Mouse (Mus musculus) Muller cell, postnatal 12 days (primary cell): Measurements from ENCODE around the gene Zfp287.
A peak's percentile ranks its signal among the peaks of the same experiment; 100 is the strongest.

Experiments used
- DNase-seq: peaks from one replicate; pipeline ENCODE4 v3.0.0-alpha.2; 2015; ENCODE audit errors: inconsistent ontology term

Gene Zfp287

DNA sequence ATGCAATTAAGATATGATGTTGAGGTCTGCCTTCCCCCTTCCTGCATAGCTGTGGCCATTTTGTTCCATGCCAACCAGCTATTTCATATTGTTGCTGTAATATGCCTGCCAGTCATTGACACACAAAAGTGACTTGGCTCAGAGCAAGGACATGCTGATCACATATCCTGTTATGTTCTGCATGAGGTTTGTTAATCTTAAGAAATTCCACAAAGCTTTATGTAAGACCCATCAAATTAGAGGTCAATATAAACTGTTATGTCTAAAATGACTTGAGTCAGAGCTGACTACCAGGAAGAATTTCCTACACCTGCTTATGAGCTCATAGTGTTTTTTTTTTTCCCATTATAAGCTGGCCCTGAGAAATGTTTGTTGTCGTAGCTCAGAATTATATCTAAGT is 30.5 kb downstream of the Zfp287 start:
- DNase-seq = no peak

DNA sequence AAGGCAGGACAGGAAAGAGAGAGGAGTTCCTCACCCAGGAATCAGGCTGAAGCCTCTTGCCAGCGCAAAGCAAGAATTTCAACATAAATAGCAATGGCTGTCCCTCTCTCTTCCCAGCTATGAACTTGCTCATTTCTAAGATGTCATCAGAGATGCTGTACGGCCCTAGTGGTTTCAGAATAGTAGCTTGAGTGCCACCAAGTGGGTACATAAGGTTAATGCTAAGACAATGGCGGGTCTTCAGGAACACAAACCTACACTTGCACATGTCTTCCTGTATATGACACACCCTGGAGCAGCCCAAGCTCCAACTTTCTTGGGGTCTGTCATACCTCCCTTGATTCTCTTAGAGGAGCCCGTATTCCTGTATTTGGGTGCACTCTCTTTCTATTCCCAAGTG is 32.0 kb downstream of the Zfp287 start:
- DNase-seq = no peak

DNA sequence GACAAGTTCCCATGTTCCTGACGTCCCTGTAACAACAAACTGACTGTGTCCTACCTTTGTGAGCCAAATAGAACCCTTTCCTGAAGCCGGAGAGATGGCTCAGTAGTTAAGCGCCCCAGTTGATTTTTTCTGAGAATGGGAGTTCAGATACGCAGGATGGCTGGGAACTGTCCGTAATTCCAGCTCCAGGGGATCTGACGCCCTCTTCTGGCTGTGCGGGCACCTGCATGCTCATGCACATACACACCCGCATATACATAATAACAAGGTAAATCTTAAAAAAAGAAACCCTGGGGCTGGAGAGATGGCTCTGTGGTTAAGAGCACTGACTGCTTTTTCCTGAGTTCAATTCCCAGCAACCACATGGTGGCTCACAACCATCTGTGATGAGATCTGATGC is 36.6 kb downstream of the Zfp287 start:
- DNase-seq = no peak

GRCm38 (mm10) chr11:62693299-62694184 is 38.2 kb downstream of the Zfp287 start:
- peak; percentile 61 for DNase-seq

DNA sequence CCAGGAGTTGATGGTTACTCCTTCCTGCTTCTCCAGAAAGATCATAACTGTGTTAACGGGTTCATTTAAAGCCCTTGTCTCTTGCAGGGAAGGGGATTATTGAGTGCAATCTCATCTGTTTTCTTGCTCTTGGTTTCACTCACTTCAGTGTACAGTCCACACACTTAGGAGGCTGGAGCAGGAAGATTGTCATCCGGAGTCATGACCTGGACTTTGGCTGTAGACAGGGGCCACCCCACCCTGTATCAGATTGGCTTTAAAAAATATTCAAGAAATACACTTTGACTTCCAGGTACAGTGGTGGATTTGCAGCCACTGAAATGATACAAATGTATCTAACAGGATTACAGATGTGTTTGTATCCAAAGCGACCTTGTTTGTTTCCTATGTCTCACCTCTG is 40.1 kb downstream of the Zfp287 start:
- no peak for DNase-seq

- no peak for DNase-seq
Observed at GRCm38 (mm10) chr11:62679954-62680353, 51.8 kb downstream of the Zfp287 start.

DNA sequence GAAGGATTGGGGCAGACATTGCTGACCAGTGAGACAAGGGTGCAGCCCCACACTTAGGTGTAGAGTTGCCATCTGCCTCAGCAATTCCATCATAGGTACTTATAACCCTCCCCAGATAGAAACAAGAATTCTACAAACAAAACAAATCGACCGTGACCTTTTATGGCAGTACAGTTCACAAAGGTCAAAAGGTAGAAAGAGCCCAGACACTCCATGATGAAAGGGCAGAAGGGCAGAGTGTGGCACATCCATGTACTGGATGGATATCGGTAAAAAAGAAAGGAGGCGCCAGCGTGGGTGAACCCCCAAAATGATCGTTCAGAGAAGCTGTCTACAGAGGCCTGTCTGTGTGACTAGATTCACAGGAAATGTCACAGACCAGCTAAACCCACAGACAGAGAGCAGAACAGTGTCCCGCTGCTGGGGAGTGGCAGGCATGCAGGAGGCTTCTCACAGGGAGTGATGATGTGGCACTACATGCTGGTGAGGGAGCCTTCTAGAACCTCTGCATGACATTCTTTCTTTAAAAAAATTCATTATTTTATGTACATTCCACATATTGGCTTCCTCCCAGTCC is 52.8 kb downstream of the Zfp287 start:
- DNase-seq = no peak

- DNase-seq = no peak
Observed at GRCm38 (mm10) chr11:62676290-62676596, 55.5 kb downstream of the Zfp287 start.

GRCm38 (mm10) chr11:62675480-62676289 is 56.0 kb downstream of the Zfp287 start:
- peak; percentile 82 for DNase-seq

GRCm38 (mm10) chr11:62670006-62670405 is 61.7 kb downstream of the Zfp287 start:
- DNase-seq = no peak

DNA sequence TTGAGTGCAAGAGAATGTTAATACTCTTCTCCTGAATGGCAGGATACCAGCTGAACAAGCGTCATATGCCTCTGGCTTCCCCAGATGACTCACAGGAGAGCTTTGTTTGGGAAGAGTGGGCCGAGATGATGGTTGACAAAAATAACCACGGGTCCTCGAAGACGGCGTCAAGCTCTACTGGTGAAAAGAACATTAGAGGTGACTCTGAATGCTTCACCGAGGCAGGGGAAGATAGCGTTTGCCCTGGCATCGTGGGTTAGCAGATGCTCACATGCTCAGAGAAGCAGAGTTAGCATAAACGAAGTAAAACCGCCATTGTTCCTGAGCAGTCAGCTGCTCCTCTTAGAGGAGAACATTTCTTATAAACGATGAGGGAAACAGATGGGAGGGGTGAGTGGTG is 62.2 kb downstream of the Zfp287 start:
- DNase-seq = peak; percentile 92

GRCm38 (mm10) chr11:62668986-62669385 is 62.7 kb downstream of the Zfp287 start:
- DNase-seq = peak; percentile 50

DNA sequence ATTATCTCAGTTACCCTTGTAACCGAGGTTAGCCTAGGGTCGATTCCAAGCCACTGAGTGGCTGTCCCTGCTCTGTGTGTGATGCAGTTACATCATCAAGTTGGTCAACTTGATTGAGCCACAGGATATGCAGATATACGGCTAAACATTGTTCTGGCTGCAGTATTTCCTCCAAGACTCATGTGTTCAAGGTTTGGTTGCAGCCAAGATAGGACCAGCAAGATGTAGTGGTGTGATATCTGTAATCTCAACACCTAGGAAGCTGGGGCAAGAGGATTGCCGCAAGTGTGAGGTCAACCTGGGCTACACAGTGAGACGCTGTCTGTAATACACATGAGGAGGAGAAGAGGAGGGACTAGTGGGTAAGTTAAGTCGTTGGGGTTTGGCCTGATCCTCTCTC is 67.5 kb downstream of the Zfp287 start:
- DNase-seq = no peak

DNA sequence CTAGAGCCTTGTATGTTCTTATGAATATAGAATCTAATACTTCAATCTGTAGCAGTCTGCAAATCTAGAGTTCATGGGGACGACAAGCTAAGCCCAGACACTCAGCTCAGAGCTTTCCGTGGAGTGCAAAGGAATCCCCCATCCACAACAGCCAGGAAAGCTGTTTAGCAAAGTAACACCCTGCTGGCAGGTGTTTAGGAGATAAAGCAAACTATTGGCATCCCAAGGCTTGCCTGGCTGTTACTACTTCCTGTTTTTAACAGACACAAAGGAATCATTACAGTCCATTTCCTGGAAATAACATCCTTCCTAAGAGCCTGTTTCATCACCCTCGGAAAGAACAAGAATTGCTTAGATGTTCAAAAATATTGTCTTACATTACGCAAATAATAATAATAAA is 70.8 kb downstream of the Zfp287 start:
- no peak for DNase-seq

- no peak for DNase-seq
Observed at GRCm38 (mm10) chr11:62652080-62652479, 79.6 kb downstream of the Zfp287 start.

- DNase-seq = peak; percentile 82
Observed at GRCm38 (mm10) chr11:62651563-62651962, 80.1 kb downstream of the Zfp287 start.
